In genomic region chr3:28555795-28556570, GRCm38 (mm10) we compare ENCODE assay signal across 17 mouse cellular contexts.
A peak's percentile ranks its signal among the peaks of the same experiment; 100 is the strongest.
DNase-seq lines count a peak whose midpoint lies in the region; ATAC-seq and TF ChIP-seq lines count a peak whose summit lies in the region.
"Had no signal": no experiment of that assay in that cellular context is flagged by ENCODE, and none has a peak within 500 bp of the region (broad histone marks: within the 10 kb centered on the region; RNA-seq: fewer than 3 reads in every experiment).

No protein-coding gene starts in this region.

- H3K9ac ChIP-seq in heart, embryonic 13.5 days = peak overlapping the region; percentile 47; the same call in 1 of the 2 replicates
- no peak overlapping the region; the same call in 1 of the 2 replicates for H3K9ac ChIP-seq in lung, postnatal 0 days (replicated peaks; ENCODE audit: low read depth)
- H3K9ac ChIP-seq: limb, embryonic 12.5 days; neural tube, embryonic 12.5 days had no signal

- no peaks in the 10 kb centered on the region for H3K9me3 ChIP-seq in heart, embryonic 13.5 days
- H3K9me3 ChIP-seq in lung, postnatal 0 days (ENCODE audit: low read length) = no peaks in the 10 kb centered on the region
- H3K9me3 ChIP-seq: limb, embryonic 12.5 days; neural tube, embryonic 12.5 days had no signal

- ATAC-seq in heart, embryonic 13.5 days (ENCODE audit: extremely low read depth, insufficient number of reproducible peaks, low FRiP score, low TSS enrichment) = no peak
- peak; percentile 67 for ATAC-seq in lung, postnatal 0 days
- ATAC-seq: Patski had no signal

- H3K4me3 ChIP-seq in heart, embryonic 13.5 days = no peak overlapping the region
- no peak overlapping the region for H3K4me3 ChIP-seq in lung, postnatal 0 days (ENCODE audit: low read depth, low read length)
- H3K4me3 ChIP-seq: limb, embryonic 12.5 days; neural tube, embryonic 12.5 days had no signal

- peaks cover 36% of the 10 kb centered on the region for H3K4me1 ChIP-seq in heart, embryonic 13.5 days
- H3K4me1 ChIP-seq in lung, postnatal 0 days (ENCODE audit: insufficient read depth, low read depth, low read length) = peaks cover 3% of the 10 kb centered on the region; the same call in 1 of the 2 replicates
- H3K4me1 ChIP-seq: neural tube, embryonic 12.5 days had no signal

- H3K4me2 ChIP-seq in heart, embryonic 13.5 days = no peak overlapping the region
- no peak overlapping the region for H3K4me2 ChIP-seq in lung, postnatal 0 days (replicated peaks; ENCODE audit: low read depth, low read length)
- H3K4me2 ChIP-seq: limb, embryonic 12.5 days; neural tube, embryonic 12.5 days had no signal

- H3K27me3 ChIP-seq in heart, embryonic 13.5 days (replicated peaks) = peaks cover 38% of the 10 kb centered on the region
- no peaks in the 10 kb centered on the region for H3K27me3 ChIP-seq in lung, postnatal 0 days (replicated peaks; ENCODE audit: insufficient read depth, low read length)
- H3K27me3 ChIP-seq: CH12.LX; neural tube, embryonic 12.5 days; Patski had no signal

- TF ChIP-seq CTCF in lung, postnatal 0 days (IDR thresholded peaks at IDR 0.05) = no peak

- H3K36me3 ChIP-seq in heart, embryonic 13.5 days = no peaks in the 10 kb centered on the region
- H3K36me3 ChIP-seq in lung, postnatal 0 days (ENCODE audit: insufficient read depth, low read length) = no peaks in the 10 kb centered on the region
- H3K36me3 ChIP-seq: limb, embryonic 12.5 days; neural tube, embryonic 12.5 days had no signal

- WGBS in heart, embryonic 13.5 days = 36% methylated on average over 7 of the region's 7 CpGs
- 29% methylated on average over 7 of the region's 7 CpGs for WGBS in lung, postnatal 0 days

- no peak for DNase-seq in heart, postnatal 4 days
- DNase-seq in retina, postnatal 1 day = peak; percentile 46
- DNase-seq in retina, embryonic 14.5 days (ENCODE audit: low spot score) = no peak
- peak; percentile 62 for DNase-seq in lung, postnatal 0 days (ENCODE audit: low spot score)
- DNase-seq in kidney, postnatal 10 days = no peak
- no peak for DNase-seq in kidney, postnatal 25 days
- DNase-seq: adrenal gland, adult 8-10 months; cerebellum, postnatal 25 days; heart, adult 18-20 months; layer of hippocampus, adult 9-11 months; midbrain, embryonic 14.5 days; thymus, postnatal 36 days had no signal

- TF ChIP-seq EP300 in lung, postnatal 0 days (IDR thresholded peaks at IDR 0.05) = no peak; the same call in 1 of the 2 replicates

- peak overlapping the region; percentile 20; the same call in 1 of the 2 replicates for H3K27ac ChIP-seq in heart, embryonic 13.5 days (replicated peaks)
- peak overlapping the region; percentile 38; the same call in 1 of the 2 replicates for H3K27ac ChIP-seq in lung, postnatal 0 days (ENCODE audit: low read length)
- H3K27ac ChIP-seq: limb, embryonic 12.5 days; neural tube, embryonic 12.5 days had no signal

Comparison
In these comparisons a context has a peak if more than half of its experiments do, and no peak if none do; other contexts are left out.
1. DNase-seq: peak in retina, postnatal 1 day (single experiment) and lung, postnatal 0 days (single experiment); none in heart, postnatal 4 days (single experiment), retina, embryonic 14.5 days (single experiment), kidney, postnatal 10 days (single experiment) and kidney, postnatal 25 days (0 of 2).